Mouse (Mus musculus) layer of hippocampus, adult 9-10 months (tissue): ENCODE measurements around the gene Cisd3.
"Not testable (repeated sequence)": the region's sequence is repeated elsewhere in the genome, so short reads cannot be mapped to it uniquely, and the experiment has no call there.

Source experiments
- DNase-seq: peaks from one replicate; pipeline ENCODE4 v3.0.0; 2022; ENCODE audit warnings: low spot score

Cisd3 gene

DNA sequence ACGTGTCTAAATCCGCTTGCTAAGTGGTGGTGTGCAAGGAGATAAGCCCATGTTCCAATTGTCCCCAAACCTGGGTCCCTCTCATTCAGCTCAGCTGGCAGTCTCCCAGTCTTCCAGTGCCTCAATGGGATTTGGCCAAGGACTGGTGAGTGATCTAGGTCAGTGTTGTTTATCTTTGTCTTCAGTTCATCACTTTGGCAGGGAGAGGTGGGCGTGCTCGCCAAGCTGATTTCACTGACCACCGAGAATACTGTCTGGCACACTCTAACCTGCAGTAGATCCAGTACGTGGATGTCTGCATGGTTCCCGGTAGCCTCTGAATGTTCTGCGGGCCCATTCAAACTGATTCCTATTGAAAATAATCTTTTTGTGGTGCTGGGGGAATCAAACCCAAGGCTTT is 28.3 kb downstream of the Cisd3 start:
- DNase-seq = no peak

DNA sequence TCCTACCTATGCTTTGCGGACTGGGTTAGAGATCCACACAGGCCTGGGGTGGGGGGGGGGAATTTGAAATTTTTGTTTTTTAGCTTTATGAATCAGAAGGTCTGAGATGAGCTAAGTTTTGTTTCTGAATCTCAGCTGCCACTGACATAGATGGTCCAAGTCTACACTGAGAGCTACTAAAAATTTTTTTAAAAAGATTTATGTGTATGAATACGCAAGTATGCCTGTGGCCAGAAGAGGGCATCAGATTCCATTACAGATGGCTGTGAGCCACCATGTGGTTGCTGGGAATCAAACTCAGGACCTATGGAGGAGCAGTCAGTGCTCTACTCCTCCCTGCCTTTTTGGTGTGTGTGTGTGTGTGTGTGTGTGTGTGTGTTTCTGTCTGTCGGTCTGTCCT is 28.7 kb downstream of the Cisd3 start:
- DNase-seq = no peak

DNA sequence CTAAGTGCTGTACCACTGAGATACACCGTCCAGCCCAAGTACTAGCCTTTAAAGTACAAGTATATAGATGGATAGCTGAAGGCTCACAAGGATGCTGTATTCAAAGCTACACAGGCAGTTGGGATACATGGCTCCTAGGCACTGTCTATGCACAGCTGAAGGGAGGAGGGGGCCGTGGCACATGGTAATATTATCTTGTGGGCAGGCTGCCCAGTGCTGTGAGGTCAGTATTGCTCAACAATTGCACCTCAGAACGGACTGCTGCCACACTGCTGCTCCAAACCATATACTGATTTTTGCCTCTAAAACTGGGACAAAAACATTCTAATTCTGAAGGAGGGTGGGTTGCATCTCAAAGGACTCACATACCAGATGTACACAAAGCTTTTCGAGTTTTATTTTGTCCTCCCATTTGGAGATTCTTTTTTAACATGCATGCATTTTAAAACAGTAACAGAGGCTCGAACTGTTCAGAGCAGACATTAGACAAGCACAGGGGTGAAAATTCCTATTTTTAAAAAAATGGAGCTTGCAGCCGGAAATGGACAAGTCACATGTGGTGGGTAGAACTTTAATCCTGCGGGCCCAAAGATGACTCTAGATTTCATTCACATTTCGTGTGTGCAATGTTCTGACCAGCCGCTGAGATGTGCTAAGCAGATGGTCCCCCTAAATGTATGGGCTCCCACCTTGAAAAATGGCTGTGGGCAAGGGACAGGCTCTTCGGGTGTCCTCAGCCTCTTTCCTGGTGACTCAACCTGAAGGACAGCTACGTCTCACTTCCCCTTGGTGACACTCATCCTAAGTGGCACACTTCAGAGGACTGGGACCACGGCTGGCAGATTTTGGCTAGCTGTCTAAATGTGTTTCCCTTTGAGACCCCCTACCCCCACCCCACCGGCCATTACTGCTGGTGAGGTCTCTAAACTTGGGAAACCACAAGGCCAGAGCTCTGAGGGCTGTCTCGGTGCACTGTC is 29.4 kb downstream of the Cisd3 start:
- no peak for DNase-seq

- DNase-seq = no peak
Observed at GRCm38 (mm10) chr11:97716021-97716420, 30.4 kb downstream of the Cisd3 start.

GRCm38 (mm10) chr11:97717369-97718280 is 32.0 kb downstream of the Cisd3 start:
- no peak for DNase-seq

GRCm38 (mm10) chr11:97718281-97718860 is 32.7 kb downstream of the Cisd3 start:
- no peak for DNase-seq

DNA sequence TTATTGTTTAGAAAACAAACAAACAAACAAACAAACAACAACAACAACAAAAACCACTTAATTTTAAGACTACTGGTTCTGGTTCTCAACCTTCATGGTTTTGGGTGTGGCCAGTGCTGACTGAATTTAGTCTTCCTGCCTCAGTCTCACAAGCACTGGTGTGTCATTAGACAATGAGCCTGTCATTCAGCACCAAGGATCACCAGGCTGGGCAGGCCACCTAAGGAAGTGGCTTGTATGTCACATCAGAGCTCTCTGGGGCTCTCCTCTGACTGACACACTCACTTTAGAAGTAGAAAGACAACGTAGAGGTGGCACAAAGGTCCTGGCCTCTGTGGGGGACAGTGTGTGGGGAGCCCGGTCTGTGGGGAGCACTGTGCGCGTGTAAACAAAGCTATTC is 33.4 kb downstream of the Cisd3 start:
- no peak for DNase-seq

DNA sequence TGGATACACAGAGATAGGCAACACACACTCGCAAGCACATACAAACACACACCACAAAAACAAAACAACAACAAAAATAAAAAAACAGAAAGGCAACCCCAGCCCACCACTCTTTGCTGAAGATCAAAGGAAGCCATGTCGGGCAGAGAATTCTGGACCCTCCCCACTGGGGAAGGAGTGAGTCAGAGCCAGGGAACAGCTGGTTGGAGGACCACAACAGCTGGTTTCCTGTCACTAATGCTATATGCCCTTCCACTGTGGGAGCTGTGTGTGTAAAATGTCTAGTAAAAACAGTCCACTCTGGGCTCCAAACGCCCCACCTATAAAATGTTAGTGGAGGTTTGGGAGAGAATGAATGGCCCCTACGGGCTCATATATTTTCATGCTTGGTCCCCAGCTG is 35.7 kb downstream of the Cisd3 start:
- DNase-seq = no peak

GRCm38 (mm10) chr11:97723709-97724108 is 38.1 kb downstream of the Cisd3 start:
- no peak for DNase-seq

- DNase-seq = no peak
Observed at GRCm38 (mm10) chr11:97728311-97728710, 42.7 kb downstream of the Cisd3 start.

DNA sequence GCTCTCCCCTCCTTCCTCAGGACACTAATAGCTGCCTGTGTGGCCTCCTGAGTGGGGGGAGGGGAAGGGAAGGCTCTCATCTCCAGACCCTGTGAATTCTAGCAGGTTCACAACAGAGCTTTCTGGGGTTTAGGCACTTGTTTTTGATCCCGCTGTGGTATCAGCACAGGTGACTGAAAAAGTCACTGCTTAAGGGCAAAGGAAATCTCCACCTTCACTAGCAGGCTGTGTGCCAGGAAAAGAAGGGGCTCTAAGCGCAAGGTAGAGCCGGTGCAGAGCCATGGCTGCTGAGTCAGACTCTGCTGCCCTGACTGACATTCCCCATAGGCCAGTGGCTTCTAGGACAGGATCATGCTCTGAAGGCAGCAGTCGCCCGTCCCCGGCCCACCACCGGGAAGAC is 43.1 kb downstream of the Cisd3 start:
- DNase-seq = no peak

GRCm38 (mm10) chr11:97733689-97734088 is 48.1 kb downstream of the Cisd3 start:
- no peak for DNase-seq

DNA sequence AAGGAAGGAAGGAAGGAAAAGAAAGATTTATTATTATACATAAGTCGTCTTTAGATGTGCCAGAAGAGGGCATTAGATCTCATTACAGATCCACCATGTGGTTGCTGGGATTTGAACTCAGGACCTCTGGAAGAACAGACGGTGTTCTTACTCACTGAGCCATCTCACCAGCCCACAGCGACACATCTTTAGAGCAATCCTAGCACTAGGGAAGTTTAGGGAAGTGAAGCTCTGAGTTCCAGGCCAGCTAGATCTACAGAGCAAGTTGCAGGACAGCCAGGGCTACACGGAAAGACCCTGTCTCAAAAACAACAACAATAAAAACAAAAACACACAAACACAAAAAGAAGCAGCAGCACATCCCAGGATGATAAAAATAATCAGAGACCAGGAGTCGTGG is 49.2 kb downstream of the Cisd3 start:
- DNase-seq = not testable (repeated sequence)

DNA sequence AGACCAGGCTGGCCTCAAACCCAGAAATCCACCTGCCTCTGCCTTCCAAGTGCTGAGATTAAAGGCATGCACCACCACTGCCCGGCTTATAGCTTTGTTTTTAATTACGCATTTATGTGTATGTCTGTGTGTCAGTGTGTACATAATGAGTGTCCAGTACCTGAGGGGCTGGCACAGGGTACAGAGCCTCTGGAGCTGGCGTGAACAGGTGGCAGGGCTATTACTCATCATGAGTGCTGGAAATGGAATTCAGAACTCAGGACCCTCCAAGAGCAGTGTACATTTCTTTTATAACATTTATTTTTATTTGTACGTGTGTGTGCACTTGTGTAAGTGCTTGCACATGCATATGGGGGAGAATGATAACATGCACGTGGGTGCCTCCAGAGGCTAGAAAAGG is 51.0 kb downstream of the Cisd3 start:
- DNase-seq = no peak

DNA sequence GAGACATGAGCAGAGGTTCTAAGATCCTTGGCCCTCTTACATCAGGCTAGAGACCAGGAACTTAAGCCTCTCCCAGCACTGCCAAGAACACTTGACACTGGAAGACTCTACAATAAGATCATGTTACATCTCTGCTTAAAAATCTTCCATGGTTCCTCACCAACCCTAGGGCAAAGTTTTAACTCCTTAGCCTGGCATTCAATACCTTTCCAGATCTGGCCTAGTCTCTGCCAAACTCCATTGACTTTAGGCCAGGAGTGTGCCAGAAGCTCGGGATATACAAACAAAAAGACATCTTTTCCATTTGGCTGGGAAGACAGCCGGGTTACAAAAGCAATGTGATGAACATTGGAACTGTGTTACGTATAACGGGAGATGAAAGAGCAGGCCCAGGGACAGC is 52.0 kb downstream of the Cisd3 start:
- no peak for DNase-seq
